Mouse (Mus musculus) brain, embryonic 14.5 days (tissue): ENCODE data around the gene Ube2m.

Experiments used
- CTCF ChIP-seq: fragments of 200-500 bp; IDR thresholded peaks from 2 replicates; pipeline ENCODE4 v1.5.1; 2012; ENCODE audit warnings: inconsistent platforms, mild to moderate bottlenecking, moderate library complexity, borderline replicate concordance; ENCODE audit not compliant: insufficient read depth, insufficient read length; ENCODE audit errors: extremely low read depth
- POLR2A ChIP-seq: fragments of 200-500 bp; IDR thresholded peaks from 2 replicates; pipeline ENCODE4 v1.6.1; 2012; ENCODE audit warnings: mild to moderate bottlenecking, inconsistent platforms, borderline replicate concordance; ENCODE audit not compliant: poor library complexity, insufficient read depth, insufficient read length, severe bottlenecking; ENCODE audit errors: extremely low read depth

DNA sequence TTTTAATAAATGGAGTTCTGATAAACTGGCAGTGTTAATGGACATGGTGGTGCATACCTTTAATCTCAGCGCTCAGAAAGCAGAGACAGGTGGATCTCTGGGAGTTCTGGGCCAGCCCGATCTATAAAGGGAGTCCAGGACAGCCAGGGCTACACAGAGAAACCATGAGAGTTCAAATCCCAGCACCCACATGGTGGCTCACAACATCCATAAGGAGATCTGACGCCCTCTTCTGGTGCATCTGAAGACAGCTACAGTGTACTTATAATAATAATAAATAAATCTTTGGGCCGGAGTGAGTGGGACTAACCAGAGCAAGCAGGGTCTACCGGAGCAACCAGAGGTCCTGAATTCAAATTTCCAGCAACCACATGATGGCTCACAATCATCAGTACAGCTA lies 34.7 kb downstream of the Ube2m start:
- TF ChIP-seq POLR2A: no peak
- no peak for TF ChIP-seq CTCF
